Mouse (Mus musculus) gastrocnemius, adult 8-10 months (tissue): ENCODE data around the gene Nptxr. TPM values are rescaled to one million over a fixed set of nuclear protein-coding genes. Genes with fewer than 3 reads are reported as not detected.

ENCODE experiments used
- DNase-seq, 2 experiments: peaks; one replicate each; pipeline ENCODE4 v3.0.0; 2022; ENCODE audit warnings: low spot score in 2 of 2
- total RNA-seq, 4 experiments: library from RNA; stranded (reverse); gene quantifications; 2 replicates each; pipeline ENCODE4 v1.2.4; 2022

Nptxr gene
- total RNA-seq, 4 experiments from 2014 or later: 0.39 to 0.99 (median 0.64) TPM

DNA sequence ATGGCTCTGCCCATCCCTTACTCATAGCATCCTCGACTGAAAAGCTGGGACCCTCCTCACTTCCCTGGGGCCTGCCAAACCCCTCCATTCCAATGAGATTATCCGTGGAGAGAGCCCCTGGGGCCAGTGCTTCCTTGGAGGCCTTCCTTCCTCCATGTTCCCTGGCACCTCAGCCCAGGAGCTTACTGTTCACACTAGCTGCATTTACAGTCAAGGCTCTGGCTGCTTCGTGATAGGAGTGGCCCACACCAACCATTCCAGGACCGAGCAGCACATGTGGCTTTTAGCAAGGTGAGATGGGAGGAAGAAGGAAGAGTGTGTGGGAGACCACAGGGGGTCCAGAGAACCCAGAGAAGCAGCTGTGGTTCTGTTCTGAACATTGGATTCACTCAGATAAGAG is 50.7 kb downstream of the Nptxr start:
- DNase-seq: no peak

DNA sequence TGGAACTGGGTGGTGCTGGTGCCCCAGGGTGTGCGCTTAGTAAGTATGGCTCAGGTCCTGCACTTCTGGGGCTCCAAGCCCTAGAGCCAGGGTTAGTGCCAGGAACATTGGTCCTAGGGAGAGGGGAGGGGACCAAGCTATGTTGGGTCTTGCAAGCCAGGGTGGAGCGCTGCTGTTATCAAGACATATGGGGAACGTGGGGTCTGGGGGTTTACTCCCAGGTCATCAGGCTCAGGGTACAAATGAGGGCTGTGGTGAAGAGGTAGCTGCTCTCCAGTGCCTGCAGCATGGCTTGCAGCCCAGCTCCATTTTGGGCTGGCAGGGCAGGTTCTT is 51.2 kb downstream of the Nptxr start:
- DNase-seq: no peak

DNA sequence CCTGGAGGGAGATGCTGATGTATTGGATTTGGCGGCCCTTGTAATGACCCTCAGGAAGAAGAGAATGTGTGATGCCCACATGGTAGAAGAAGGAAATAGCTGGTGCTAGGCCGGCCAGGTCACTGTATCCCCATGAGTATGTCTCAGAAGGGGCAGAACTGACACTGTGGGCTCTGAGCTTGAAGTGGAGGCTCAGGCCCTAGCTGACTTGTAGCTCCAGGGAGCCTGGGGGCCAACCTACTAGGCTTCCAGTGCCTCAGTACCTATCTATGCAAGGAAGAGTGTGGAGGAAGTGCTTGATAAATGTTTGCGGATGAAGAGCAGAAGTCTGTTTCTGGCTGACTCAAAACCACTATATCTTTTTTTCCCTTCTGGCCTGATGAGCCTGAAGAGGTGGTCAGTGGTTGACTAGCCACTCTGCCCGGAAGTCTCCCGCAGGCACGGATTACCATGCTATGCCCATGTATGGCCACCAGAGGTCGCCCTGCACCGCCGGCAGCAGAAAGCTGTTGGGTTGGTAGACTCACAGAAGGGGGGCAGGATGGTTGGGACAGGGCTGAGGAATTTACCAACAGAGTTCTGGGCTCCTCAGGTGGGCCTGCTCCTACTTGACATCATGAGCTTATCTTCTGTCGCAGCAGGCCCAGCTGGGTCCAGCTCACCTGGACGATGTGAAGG is 51.7 kb downstream of the Nptxr start:
- no peak for DNase-seq

DNA sequence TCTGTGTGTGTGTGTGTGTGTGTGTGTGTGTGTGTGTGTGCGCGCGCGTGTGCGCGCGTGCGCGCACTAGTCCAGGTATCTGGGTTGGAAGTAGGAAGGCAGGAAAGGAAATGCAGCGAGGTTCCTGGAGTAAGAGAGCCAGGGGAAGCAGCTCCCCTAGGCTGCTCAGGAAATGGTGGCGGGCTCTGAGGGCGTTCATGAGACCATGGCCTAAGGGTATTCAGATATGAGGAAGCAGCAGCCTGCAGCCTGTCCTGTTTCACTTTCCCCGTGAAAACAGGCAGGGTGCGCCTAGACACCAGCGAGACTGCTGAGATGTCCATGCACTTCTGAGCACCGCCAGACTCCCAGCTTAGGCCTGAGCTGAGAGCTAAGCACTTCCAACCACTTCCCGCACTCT is 52.8 kb downstream of the Nptxr start:
- no peak for DNase-seq

DNA sequence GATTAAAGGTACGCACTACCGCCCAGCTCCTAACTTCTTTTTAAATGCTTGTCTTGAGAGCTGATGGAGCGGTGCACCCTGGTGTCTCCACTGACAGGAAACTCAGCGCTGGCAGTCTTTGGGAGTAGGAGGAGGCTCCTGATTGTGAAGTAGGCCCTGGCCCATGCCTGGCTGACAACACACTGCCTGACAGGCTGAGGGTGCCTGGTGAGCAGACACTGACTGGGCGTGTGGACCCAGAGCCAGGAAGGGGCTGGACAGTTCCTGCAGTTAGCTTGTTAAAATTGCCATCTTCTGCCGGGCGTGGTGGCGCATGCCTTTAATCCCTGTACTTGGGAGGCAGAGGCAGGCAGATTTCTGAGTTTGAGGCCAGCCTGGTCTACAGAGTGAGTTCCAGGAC is 54.3 kb downstream of the Nptxr start:
- DNase-seq: no peak

DNA sequence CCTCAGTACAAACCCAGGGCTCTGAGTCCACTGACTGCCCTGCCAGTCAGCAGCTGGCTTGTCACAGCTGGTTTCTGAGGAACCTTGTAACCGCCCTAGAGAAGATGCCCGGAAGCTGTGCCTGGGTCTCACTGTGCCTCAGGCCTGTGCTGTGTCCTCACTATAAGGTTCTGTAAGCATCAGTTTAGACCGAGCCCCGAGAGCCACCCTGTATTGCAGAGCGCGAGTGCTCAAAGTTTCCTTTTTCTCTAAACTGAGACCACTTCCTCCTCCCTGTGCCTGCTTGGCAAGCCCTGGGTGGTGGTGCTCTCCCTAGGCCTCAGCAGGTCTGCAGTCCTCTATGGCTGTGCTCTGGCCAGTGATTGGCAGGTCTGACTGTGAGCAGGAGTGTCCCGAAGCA is 55.4 kb downstream of the Nptxr start:
- no peak for DNase-seq

DNA sequence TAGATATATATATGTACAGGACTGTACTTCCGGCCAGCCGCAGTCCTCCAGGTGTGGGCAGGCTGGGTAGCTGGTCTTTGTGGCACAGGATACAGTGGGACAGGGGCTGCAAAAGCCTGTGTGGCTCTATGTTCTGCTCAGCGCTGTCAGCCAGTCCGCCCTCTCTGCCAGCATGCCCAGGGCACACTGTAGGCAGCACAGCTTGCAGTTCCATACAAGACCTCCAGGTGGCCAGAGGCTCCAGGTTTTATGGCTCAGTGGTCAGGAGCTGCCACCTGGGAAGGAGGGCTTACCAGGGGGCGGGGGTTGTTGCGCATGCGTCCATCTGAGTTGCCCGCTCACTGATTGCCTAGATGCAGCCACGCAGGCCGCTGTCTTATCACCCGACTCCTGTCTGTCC is 56.6 kb downstream of the Nptxr start:
- DNase-seq: no peak

DNA sequence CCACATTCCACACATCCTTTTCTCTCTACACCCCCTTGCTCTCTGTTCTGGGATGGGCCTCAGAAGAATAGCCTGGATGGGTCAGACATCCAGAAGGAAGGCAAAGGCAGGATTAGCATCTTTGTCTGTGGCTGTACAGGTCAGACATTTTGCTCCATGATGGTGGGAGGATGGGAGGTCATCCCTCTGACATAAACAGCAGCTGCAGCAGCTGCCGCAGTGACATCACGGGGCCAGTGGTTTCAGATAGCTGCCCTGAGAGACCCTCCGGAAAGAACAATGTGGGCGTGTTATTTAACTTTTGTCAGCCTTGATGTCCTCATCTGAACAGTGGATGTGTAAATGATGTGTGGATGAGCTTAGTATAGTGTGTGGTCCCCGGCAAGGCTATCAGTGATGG is 58.7 kb downstream of the Nptxr start:
- DNase-seq: no peak

DNA sequence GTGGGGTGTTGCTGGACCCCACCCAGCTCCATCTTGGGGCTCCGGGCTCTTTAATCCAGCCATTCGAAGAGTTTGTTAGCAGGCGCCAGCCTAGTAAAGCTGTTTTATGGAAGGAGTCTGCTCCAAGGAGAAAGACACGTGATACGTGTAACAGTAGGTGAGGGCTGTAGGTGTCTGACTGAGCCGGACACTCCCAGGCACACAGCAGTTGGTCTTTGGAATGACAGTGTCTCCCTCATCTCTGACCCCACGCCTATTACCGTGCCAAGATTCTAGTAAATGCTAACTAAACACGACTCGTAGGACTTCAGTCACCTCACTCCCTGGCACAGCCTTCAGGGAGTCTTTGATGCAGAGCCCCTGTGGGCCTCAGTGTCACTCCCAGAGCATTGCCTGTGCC is 59.3 kb downstream of the Nptxr start:
- DNase-seq: no peak

DNA sequence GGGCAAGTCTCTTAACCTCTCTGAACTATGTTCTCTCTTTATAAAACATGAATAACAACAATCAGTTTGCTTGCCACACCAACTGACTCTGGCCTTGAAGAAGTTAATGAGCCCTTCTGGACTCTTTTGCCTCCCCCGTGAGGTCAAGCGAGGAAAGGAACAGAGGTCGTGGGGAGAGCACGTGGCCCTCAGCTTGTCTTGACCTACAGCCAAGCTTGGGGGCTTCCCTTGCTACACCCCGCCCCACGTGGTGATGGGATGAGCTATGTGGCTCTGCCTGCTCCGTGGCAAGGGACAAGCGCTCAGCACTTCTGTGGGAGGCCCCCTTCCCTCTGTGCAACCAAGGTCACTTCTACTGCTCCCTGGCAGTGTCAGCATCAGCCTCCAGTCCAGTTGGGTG is 59.8 kb downstream of the Nptxr start:
- no peak for DNase-seq

DNA sequence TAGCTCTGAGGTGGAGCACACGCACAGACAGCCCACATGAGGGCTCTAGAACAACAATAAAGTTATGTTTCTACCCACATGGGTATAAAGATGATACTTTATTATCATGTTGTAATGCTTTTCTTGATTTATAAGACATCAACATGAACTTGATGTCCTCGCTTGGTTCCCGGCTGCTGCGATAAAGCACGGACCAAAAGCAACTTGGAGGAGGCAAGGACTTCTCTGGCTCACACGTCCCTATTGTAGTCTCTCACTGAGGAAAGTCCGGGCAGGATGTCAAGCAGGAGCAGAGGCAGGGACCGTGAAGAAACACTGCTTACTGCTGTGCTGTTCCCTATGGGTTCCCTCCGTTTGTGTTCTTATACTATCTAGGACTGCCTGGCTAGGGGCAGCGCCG is 60.6 kb downstream of the Nptxr start:
- no peak for DNase-seq

DNA sequence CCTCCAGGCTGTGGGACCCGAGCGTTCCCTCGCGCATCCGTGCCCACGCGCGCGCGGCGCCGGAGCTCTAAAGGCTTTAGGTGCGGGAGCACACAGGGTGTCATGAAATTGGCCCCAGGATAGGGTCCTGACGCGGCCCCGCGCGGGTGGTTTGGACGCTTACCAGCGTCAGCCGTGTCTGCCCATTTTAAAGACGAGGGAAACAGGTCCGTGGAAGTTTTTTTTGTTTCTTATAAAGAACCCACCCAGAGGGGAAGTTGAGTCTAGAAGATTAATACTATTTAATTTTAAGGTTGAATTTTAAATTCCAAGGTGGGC is 61.9 kb downstream of the Nptxr start:
- no peak for DNase-seq

DNA sequence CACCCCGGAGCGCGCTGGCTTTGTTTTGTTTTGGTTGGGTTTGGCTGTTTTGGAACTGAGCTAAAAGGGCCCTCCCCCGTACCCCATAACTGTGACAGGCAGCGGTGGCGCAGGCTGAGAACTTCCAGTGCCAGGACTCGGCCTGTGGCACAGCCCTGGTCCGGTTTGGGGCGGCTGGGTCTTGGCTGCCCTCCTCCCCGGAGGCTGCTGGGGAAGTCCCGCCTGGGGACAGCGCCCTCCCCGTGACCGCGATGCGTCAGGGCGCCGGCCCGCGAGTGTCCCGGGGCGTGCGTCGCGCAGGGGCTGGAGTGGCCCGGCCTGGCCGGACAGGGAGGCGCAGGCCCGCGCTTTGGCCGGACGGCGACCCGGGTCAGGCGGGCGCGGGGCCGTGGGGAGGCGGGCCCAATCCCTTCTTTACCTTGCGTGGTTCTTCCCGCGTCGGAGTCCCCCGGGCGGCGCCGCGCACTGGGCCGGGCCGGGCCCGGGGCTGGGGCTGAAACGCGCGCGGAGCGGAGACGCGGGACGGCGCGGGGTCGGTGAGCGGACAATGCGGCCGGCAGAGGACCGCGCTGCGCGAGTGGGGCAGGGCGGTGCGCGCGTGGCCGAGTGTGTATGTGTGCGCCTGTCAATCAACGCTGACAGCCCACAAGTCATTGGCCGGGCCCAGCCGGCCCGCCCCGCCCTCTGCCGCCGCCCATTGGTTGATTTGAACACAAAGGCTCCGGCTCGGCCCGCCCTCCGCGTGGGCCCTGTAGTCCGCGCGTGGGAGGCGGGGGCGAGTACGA is 62.5 kb downstream of the Nptxr start, which contains the start of gene Sun2:
Sun2 (minus strand) TSS at position 616 of the 785 bp plus-strand sequence.
- peak; percentile 81 to 88 for DNase-seq

DNA sequence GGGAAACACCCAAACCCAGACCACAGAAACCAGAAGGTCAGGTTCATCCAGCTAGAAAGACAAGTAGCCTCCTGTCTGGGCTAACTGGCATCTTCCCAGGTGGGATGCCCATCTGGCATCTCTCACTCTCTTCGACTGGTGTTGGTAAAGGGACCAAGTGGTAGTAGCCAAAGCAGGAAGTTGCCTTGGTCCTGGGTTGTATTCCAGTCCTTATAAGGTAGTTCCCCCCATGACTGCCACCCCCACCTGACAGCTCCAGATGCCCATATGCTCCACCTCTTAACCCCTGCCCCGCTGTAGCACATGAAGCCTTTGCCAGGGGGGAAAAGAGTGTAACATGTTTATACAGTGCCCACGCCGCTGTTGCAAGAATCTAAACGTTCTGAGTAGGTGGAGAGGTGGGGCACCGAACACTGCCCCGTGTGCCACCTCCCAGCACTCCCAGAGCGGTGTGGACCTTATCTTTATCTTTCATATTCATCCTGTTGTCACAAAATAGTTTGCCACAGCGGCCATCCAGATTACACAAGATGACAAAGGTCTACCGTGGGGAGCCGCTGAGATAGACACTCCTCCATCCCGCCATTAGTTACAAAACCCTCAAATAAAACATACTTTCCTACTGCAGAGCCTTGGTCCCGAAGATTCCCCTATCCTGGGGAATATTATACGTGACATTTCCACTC is 63.2 kb downstream of the Nptxr start:
- peak in 1 of 2 experiments; percentile 51 for DNase-seq

DNA sequence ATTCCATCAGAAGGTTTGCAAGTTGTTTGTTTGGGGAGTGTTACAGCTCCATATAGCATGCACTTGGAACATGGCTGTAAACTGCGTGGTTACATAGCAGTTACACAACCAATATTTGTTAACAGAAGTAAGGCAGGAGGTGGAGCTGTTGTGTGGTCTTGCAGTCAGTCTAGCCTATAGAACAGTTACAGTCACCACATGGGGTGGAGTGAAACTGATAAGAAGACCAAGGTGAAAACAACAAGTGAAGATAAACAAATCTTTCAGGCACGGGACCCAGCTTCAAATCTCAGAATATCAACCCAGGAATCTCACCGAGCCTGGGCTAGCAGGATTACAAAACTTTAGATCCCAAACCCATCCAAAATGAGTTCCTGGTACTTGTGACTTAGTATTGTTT is 63.8 kb downstream of the Nptxr start:
- no peak for DNase-seq

Other genes with a start within 250 kb of the Nptxr start
- not detected for gene Dmc1, start 199.7 kb downstream of the Nptxr start, total RNA-seq
- 1 to 10 TPM in 1 of 4 experiments, under 1 TPM in 3; 0.27 to 1.1 (median 0.84) TPM for gene Fam227a, start 145.8 kb downstream of the Nptxr start, total RNA-seq
- 10 to 100 TPM; 14.1 to 15.8 (median 14.4) TPM for gene Cby1, start 145.6 kb downstream of the Nptxr start, total RNA-seq
- 10 to 100 TPM; 56.0 to 62.6 (median 58.7) TPM for gene Tomm22, start 133.9 kb downstream of the Nptxr start, total RNA-seq
- gene Josd1, start 116.8 kb downstream of the Nptxr start, total RNA-seq: 10 to 100 TPM; 10.2 to 18.0 (median 13.5) TPM
- 10 to 100 TPM; 21.8 to 29.7 (median 24.0) TPM for gene Gtpbp1, start 113.9 kb downstream of the Nptxr start, total RNA-seq
- gene Sun2, start 62.2 kb downstream of the Nptxr start, total RNA-seq: 10 to 100 TPM; 76.6 to 84.7 (median 80.3) TPM
- 1 to 10 TPM; 4.8 to 6.5 (median 5.2) TPM for gene Dnal4, start 26.9 kb downstream of the Nptxr start, total RNA-seq
- under 1 TPM in 2 of 4 experiments, not detected in 2; 0.32 to 0.47 TPM for gene Npcd, start 29.5 kb upstream of the Nptxr start, total RNA-seq
- 1 to 10 TPM; 6.1 to 8.5 (median 7.9) TPM for gene Cbx6, start 29.9 kb upstream of the Nptxr start, total RNA-seq
- gene Apobec3, start 86.9 kb upstream of the Nptxr start, total RNA-seq: 1 to 10 TPM; 1.4 to 2.4 (median 2.0) TPM
- 10 to 100 TPM; 19.1 to 26.4 (median 20.8) TPM for gene Cbx7, start 166.4 kb upstream of the Nptxr start, total RNA-seq
- 10 to 100 TPM in 3 of 4 experiments, 1 to 10 TPM in 1; 8.3 to 16.9 (median 12.9) TPM for gene Pdgfb, start 210.2 kb upstream of the Nptxr start, total RNA-seq